Mouse (Mus musculus): ENCODE data around the gene Kif6. TPM values are rescaled to one million over a fixed set of nuclear protein-coding genes. Genes with fewer than 3 reads are reported as not detected.

Gene Kif6
- polyA plus RNA-seq, 1 experiment from 2014 or later = 4.8 TPM

GRCm38 (mm10) chr17:49681410-49681809, 66.5 kb downstream of the Kif6 start:
- no peaks in the 10 kb centered on the region for H3K9me3 ChIP-seq (ENCODE audit: low read depth, low read length)
- H3K27ac ChIP-seq (ENCODE audit: low read depth) = no peak overlapping the region
- TF ChIP-seq CTCF (IDR thresholded peaks at IDR 0.05; ENCODE audit: low read depth) = no peak
- no peaks in the 10 kb centered on the region for H3K36me3 ChIP-seq (ENCODE audit: insufficient read depth)
- ATAC-seq (ENCODE audit: insufficient read depth) (no peak), DNase-seq (no peak)
- 67% methylated on average over 8 of the region's 8 CpGs for WGBS
- H3K27me3 ChIP-seq (ENCODE audit: insufficient read depth, low read length) = no peaks in the 10 kb centered on the region
- no peak overlapping the region for H3K4me3 ChIP-seq (ENCODE audit: low read depth, low read length)
- H3K9ac ChIP-seq = no peak overlapping the region
- H3K4me1 ChIP-seq (ENCODE audit: insufficient read depth) = peaks cover 3% of the 10 kb centered on the region; the same call in 1 of the 2 replicates
- no peak overlapping the region for H3K4me2 ChIP-seq

DNA sequence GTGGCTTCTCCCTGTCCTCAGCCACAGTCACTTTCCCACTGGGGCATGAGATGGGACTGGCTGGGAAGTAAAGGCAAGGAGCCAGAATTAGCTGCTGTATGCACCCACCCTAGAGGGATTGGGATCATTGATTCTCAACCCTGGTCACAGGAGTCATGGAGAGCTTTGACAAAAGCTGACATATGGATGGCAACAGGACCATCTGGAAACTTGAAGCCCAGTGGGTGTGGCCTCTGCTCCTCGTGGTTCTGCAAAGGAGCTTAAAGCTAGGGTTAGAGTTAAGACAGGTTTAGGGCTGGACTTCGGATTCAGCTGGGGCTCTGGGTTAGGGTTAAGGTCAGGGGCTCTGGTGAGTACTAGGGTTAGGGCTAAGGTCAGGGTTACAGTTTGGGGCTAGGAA, 69.2 kb downstream of the Kif6 start:
- no peak for DNase-seq
- TF ChIP-seq CTCF (IDR thresholded peaks at IDR 0.05; ENCODE audit: low read depth) = no peak
- no peaks in the 10 kb centered on the region for H3K27me3 ChIP-seq (ENCODE audit: insufficient read depth, low read length)
- H3K9me3 ChIP-seq (ENCODE audit: low read depth, low read length) = no peaks in the 10 kb centered on the region
- WGBS = 14% methylated on average over 2 of the region's 2 CpGs
- no peaks in the 10 kb centered on the region for H3K36me3 ChIP-seq (ENCODE audit: insufficient read depth)
- no peak for ATAC-seq (ENCODE audit: insufficient read depth)
- no peak overlapping the region for H3K4me2 ChIP-seq
- peaks cover 3% of the 10 kb centered on the region; the same call in 1 of the 2 replicates for H3K4me1 ChIP-seq (ENCODE audit: insufficient read depth)
- no peak overlapping the region for H3K4me3 ChIP-seq (ENCODE audit: low read depth, low read length)
- no peak overlapping the region for H3K9ac ChIP-seq
- H3K27ac ChIP-seq (ENCODE audit: low read depth) = no peak overlapping the region

GRCm38 (mm10) chr17:49690607-49691454, 75.9 kb downstream of the Kif6 start:
- no peak for ATAC-seq (ENCODE audit: insufficient read depth)
- DNase-seq = peak; percentile 74
- Histone ChIP-seq H3K4me1 (ENCODE audit: insufficient read depth) (peaks cover 6% of the 10 kb centered on the region; the same call in 1 of the 2 replicates), H3K27me3 (ENCODE audit: insufficient read depth, low read length) (no peaks in the 10 kb centered on the region), H3K27ac (ENCODE audit: low read depth) (peak overlapping the region; percentile 39; the same call in 1 of the 2 replicates), H3K9ac (no peak overlapping the region), H3K4me2 (no peak overlapping the region), H3K36me3 (ENCODE audit: insufficient read depth) (no peaks in the 10 kb centered on the region), H3K4me3 (ENCODE audit: low read depth, low read length) (no peak overlapping the region), H3K9me3 (ENCODE audit: low read depth, low read length) (no peaks in the 10 kb centered on the region)
- TF ChIP-seq CTCF (IDR thresholded peaks at IDR 0.05; ENCODE audit: low read depth) = no peak
- WGBS = 42% methylated on average over 10 of the region's 10 CpGs

GRCm38 (mm10) chr17:49691455-49691805, 76.5 kb downstream of the Kif6 start:
- ATAC-seq (ENCODE audit: insufficient read depth) (peak; percentile 39), DNase-seq (no peak)
- no peak for TF ChIP-seq CTCF (IDR thresholded peaks at IDR 0.05; ENCODE audit: low read depth)
- Histone ChIP-seq H3K27me3 (ENCODE audit: insufficient read depth, low read length) (no peaks in the 10 kb centered on the region), H3K9ac (no peak overlapping the region), H3K4me3 (ENCODE audit: low read depth, low read length) (no peak overlapping the region), H3K27ac (ENCODE audit: low read depth) (peak overlapping the region; percentile 39; the same call in 1 of the 2 replicates), H3K36me3 (ENCODE audit: insufficient read depth) (no peaks in the 10 kb centered on the region), H3K4me1 (ENCODE audit: insufficient read depth) (peaks cover 6% of the 10 kb centered on the region; the same call in 1 of the 2 replicates), H3K9me3 (ENCODE audit: low read depth, low read length) (no peaks in the 10 kb centered on the region), H3K4me2 (no peak overlapping the region)
- 58% methylated on average over 9 of the region's 9 CpGs for WGBS

- peaks cover 11% of the 10 kb centered on the region; the same call in 1 of the 2 replicates for H3K4me1 ChIP-seq (ENCODE audit: insufficient read depth)
- H3K9me3 ChIP-seq (ENCODE audit: low read depth, low read length) = no peaks in the 10 kb centered on the region
- DNase-seq (no peak), ATAC-seq (ENCODE audit: insufficient read depth) (no peak)
- H3K4me3 ChIP-seq (ENCODE audit: low read depth, low read length) = no peak overlapping the region
- H3K27me3 ChIP-seq (ENCODE audit: insufficient read depth, low read length) = no peaks in the 10 kb centered on the region
- H3K27ac ChIP-seq (ENCODE audit: low read depth) = no peak overlapping the region
- 77% methylated on average over 5 of the region's 5 CpGs for WGBS
- H3K4me2 ChIP-seq = no peak overlapping the region
- no peak overlapping the region for H3K9ac ChIP-seq
- no peaks in the 10 kb centered on the region for H3K36me3 ChIP-seq (ENCODE audit: insufficient read depth)
- TF ChIP-seq CTCF (IDR thresholded peaks at IDR 0.05; ENCODE audit: low read depth) = no peak
These were observed 78.3 kb downstream of the Kif6 start for GRCm38 (mm10) chr17:49693206-49693605.

GRCm38 (mm10) chr17:49697220-49697619, 82.3 kb downstream of the Kif6 start:
- Histone ChIP-seq H3K9me3 (ENCODE audit: low read depth, low read length) (no peaks in the 10 kb centered on the region), H3K9ac (no peak overlapping the region), H3K27ac (ENCODE audit: low read depth) (no peak overlapping the region), H3K4me1 (ENCODE audit: insufficient read depth) (0 out of 2 replicates have a peak, but pooled peaks cover 5% of the 10 kb centered on the region), H3K36me3 (ENCODE audit: insufficient read depth) (no peaks in the 10 kb centered on the region), H3K4me3 (ENCODE audit: low read depth, low read length) (no peak overlapping the region), H3K4me2 (no peak overlapping the region), H3K27me3 (ENCODE audit: insufficient read depth, low read length) (no peaks in the 10 kb centered on the region)
- WGBS = 59% methylated on average over 5 of the region's 5 CpGs
- no peak for TF ChIP-seq CTCF (IDR thresholded peaks at IDR 0.05; ENCODE audit: low read depth)
- ATAC-seq (ENCODE audit: insufficient read depth) = peak; percentile 62; the same call in 1 of the 2 replicates
- peak; percentile 61 for DNase-seq

- Histone ChIP-seq H3K4me3 (ENCODE audit: low read depth, low read length) (no peak overlapping the region), H3K27me3 (ENCODE audit: insufficient read depth, low read length) (no peaks in the 10 kb centered on the region), H3K9ac (no peak overlapping the region), H3K27ac (ENCODE audit: low read depth) (no peak overlapping the region), H3K9me3 (ENCODE audit: low read depth, low read length) (no peaks in the 10 kb centered on the region), H3K4me1 (ENCODE audit: insufficient read depth) (0 out of 2 replicates have a peak, but pooled peaks cover 4% of the 10 kb centered on the region), H3K4me2 (no peak overlapping the region), H3K36me3 (ENCODE audit: insufficient read depth) (no peaks in the 10 kb centered on the region)
- 52% methylated on average over 12 of the region's 12 CpGs for WGBS
- no peak for TF ChIP-seq CTCF (IDR thresholded peaks at IDR 0.05; ENCODE audit: low read depth)
- ATAC-seq (ENCODE audit: insufficient read depth) (no peak), DNase-seq (no peak)
These were observed 88.7 kb downstream of the Kif6 start for GRCm38 (mm10) chr17:49703492-49704249.

Data from lung, embryonic 14.5 days (tissue).